Mouse (Mus musculus) heart, embryonic 12.5 days (tissue): ENCODE measurements around the gene Tmem198. TPM values are rescaled to one million over a fixed set of nuclear protein-coding genes. Genes with fewer than 3 reads are reported as not detected.

Experiments
- ATAC-seq: fragments of 200-750 bp; cut with Nextera tagmentation; 2 replicates; pipeline ENCODE4 v1.8.0; 2017; ENCODE audit warnings: moderate TSS enrichment, moderate library complexity; ENCODE audit not compliant: insufficient number of reproducible peaks, low FRiP score
- H3K27ac ChIP-seq: fragments of 300-500 bp; sonication (generic); 2 replicates; pipeline ENCODE4 v1.5.1; 2016; ENCODE audit warnings: mild to moderate bottlenecking, moderate library complexity; ENCODE audit not compliant: poor library complexity, severe bottlenecking
- H3K27me3 ChIP-seq: fragments of 300-500 bp; sonication (generic); replicated peaks from 2 replicates; pipeline ENCODE4 v1.6.1; 2016; ENCODE audit warnings: mild to moderate bottlenecking, moderate library complexity
- H3K36me3 ChIP-seq: fragments of 300-500 bp; sonication (generic); 2 replicates; pipeline ENCODE4 v1.6.1; 2016; ENCODE audit warnings: mild to moderate bottlenecking, moderate library complexity
- H3K4me1 ChIP-seq: fragments of 300-500 bp; sonication (generic); replicated peaks from 2 replicates; pipeline ENCODE4 v1.6.1; 2016; ENCODE audit warnings: mild to moderate bottlenecking
- H3K4me2 ChIP-seq: fragments of 300-500 bp; sonication (generic); 2 replicates; pipeline ENCODE4 v1.6.1; 2016; ENCODE audit warnings: mild to moderate bottlenecking, moderate library complexity
- H3K4me3 ChIP-seq: fragments of 300-500 bp; sonication (generic); 2 replicates; pipeline ENCODE4 v1.5.1; 2016; ENCODE audit warnings: mild to moderate bottlenecking
- H3K9ac ChIP-seq: fragments of 300-500 bp; sonication (generic); 2 replicates; pipeline ENCODE4 v1.6.1; 2016; ENCODE audit warnings: mild to moderate bottlenecking, moderate library complexity
- H3K9me3 ChIP-seq: fragments of 300-500 bp; sonication (generic); replicated peaks from 2 replicates; pipeline ENCODE4 v1.6.1; 2016; ENCODE audit warnings: mild to moderate bottlenecking, moderate library complexity
- WGBS: fragments of 180-500 bp; shearing (Covaris S2); methylation state at CpG from one replicate; pipeline ENCODE4 v1.1.7; 2016; 5-methylcytosine and 5-hydroxymethylcytosine counted together
- polyA plus RNA-seq: library from polyadenylated mRNA; unstranded; fragments of >200 nt; fragmentation: Nextera tagmentation; extraction: Ambion mirVana; gene quantifications from 2 replicates; pipeline ENCODE4 v1.2.1, GENCODE M21; 2016

The Tmem198 gene
- polyA plus RNA-seq, 1 experiment from 2014 or later, result 0.41 TPM

DNA sequence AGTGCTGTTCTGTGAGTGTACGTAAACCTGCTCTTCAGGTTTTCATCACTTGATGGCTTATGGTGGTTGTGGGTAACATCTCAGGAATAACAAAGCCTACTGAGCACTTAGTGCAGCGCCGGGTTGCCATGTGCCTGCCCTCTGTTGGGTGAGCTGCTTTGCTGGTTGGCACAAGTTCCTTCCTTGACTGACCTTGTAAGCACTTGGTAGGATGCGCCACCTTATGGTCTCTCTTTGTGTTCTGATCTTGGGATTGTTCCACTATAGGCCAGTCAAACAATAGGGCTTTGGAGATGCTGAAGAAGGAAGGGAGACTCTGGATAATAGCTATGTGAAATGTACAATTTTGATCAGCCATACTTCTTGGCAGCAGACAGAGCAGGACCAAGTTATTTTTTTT, 51.2 kb downstream of the Tmem198 start:
- Histone ChIP-seq H3K36me3 (peaks cover 86% of the 10 kb centered on the region), H3K4me3 (no peak overlapping the region), H3K4me2 (no peak overlapping the region), H3K27me3 (no peaks in the 10 kb centered on the region), H3K9ac (no peak overlapping the region), H3K4me1 (no peaks in the 10 kb centered on the region), H3K9me3 (no peaks in the 10 kb centered on the region), H3K27ac (no peak overlapping the region)
- no peak for ATAC-seq
- WGBS, result 68% methylated on average over 4 of the region's 4 CpGs

DNA sequence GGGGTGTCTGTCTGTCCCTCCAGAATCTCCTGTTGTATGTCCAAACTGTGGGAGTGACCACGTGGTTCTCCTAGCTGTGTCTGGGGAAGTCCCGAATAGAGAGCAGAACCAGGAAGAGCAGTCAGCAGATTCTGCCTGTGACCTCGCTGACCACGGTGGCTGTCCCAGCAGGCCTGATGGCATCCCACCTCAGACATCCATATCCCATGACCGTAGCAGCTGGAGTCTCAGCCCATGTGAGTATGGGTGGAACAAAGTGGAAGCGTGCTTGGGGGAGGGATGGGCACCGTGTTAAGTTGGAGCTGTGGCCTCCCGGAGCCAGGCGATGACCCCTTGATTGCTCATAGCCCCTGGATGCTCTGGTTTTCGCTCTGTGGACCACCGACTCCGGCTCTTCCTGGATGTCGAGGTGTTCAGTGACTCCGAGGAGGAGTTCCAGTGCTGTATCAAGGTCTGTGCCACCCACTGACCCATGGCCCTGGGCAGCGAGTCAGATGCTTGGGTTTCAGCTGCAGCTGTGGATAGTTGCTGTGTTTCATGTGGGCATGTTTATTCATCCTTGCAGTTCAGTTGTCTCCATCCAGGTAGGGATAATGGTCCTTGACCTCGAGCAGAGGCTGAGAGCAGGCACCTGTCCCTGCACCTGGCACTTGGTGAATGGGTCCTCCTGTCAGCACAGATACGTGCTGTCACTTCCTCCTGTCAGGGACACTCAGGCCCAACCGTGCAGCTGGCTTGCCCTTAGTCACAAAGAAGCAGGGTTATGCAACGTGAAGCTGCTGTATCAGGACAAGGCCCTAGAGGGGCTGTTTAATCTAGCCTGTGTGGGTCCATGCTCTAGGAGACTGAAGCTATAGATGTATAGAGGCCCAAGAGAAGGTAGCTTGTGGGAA, 53.2 kb downstream of the Tmem198 start:
- no peak for ATAC-seq
- H3K36me3 ChIP-seq, result peaks cover 84% of the 10 kb centered on the region
- H3K4me3 ChIP-seq, result no peak overlapping the region
- H3K27me3 ChIP-seq, result no peaks in the 10 kb centered on the region
- no peak overlapping the region for H3K4me2 ChIP-seq
- no peak overlapping the region for H3K9ac ChIP-seq
- no peaks in the 10 kb centered on the region for H3K9me3 ChIP-seq
- WGBS, result 85% methylated on average over 19 of the region's 19 CpGs
- no peak overlapping the region for H3K27ac ChIP-seq
- no peaks in the 10 kb centered on the region for H3K4me1 ChIP-seq

DNA sequence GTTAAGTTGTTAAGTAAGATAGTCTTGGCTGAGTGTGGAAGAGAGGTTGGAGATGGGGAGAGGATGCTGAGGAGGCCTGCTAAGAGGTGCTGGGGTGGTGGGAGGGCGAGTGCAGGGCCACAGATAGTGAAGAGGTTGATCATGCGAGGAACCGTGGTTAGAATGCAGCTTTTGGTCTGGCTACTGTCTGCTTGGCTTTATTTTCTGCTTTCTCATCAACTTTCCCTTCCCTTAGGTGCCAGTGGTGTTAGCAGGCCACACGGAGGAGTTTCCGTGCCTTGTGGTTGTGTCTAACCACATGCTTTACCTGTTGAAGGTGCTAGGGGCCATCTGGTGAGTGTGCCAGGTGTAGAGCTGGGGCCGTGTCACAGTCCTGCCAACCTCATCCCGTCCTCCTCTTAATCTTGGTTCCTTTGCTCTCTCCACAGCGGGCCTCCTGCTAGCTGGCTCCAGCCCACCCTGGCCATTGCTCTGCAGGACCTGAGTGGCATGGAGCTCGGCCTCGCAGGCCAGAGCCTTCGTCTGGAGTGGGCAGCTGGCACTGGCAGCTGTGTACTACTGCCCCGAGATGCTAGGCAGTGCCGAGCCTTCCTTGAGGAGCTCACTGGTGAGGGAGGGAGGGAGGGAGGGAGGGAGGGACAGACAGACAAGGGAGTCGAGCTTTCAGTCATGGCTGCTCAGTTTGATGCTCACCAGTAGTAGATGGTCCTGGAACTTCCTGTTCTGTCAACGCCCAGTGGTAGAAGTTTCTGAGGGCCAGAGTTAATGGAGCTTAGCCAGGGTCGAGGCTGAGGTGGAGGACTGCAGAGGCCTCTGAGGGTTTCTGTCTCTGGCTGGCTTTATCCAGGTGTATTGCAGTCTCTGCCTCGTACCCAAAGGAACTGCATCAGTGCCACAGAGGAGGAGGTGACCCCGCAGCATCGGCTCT, 54.3 kb downstream of the Tmem198 start:
- Histone ChIP-seq H3K4me3 (no peak overlapping the region), H3K4me2 (no peak overlapping the region), H3K9ac (no peak overlapping the region), H3K27ac (no peak overlapping the region), H3K9me3 (no peaks in the 10 kb centered on the region), H3K36me3 (peaks cover 74% of the 10 kb centered on the region), H3K4me1 (no peaks in the 10 kb centered on the region), H3K27me3 (no peaks in the 10 kb centered on the region)
- 78% methylated on average over 19 of the region's 19 CpGs for WGBS
- ATAC-seq, result no peak

Other genes starting within 250 kb of the Tmem198 start
- gene A630095N17Rik, start 247.4 kb upstream of the Tmem198 start, polyA plus RNA-seq, result not detected in 2 replicates
- 34.5 and 37.5 TPM in 2 replicates for gene Dnajb2, start 243.1 kb upstream of the Tmem198 start, polyA plus RNA-seq
- 0.69 and 0.96 TPM in 2 replicates for gene Ptprn, start 215.0 kb upstream of the Tmem198 start, polyA plus RNA-seq
- gene Resp18, start 201.1 kb upstream of the Tmem198 start, polyA plus RNA-seq, result not detected in 2 replicates
- 113 TPM in 2 replicates for gene Dnpep, start 161.5 kb upstream of the Tmem198 start, polyA plus RNA-seq
- gene Des, start 119.2 kb upstream of the Tmem198 start, polyA plus RNA-seq, result 500 and 521 TPM in 2 replicates
- 61.5 and 67.4 TPM in 2 replicates for gene Speg, start 104.2 kb upstream of the Tmem198 start, polyA plus RNA-seq
- gene Gmppa, start 43.6 kb upstream of the Tmem198 start, polyA plus RNA-seq, result 67.7 and 69.1 TPM in 2 replicates
- 0.24 and 0.33 TPM in 2 replicates for gene Asic4, start 29.1 kb upstream of the Tmem198 start, polyA plus RNA-seq
- gene Chpf, start 225 bp upstream of the Tmem198 start, polyA plus RNA-seq, result 35.2 and 37.8 TPM in 2 replicates
- 137 and 147 TPM in 2 replicates for gene Obsl1, start 26.9 kb downstream of the Tmem198 start, polyA plus RNA-seq
- gene Inha, start 27.5 kb downstream of the Tmem198 start, polyA plus RNA-seq, result 7.5 and 9.2 TPM in 2 replicates
- gene Stk11ip, start 42.0 kb downstream of the Tmem198 start, polyA plus RNA-seq, result 20.5 and 20.9 TPM in 2 replicates
- gene Slc4a3, start 66.7 kb downstream of the Tmem198 start, polyA plus RNA-seq, result 32.6 and 35.7 TPM in 2 replicates